Mouse (Mus musculus) kidney, postnatal 0 days (tissue): ENCODE results near the gene Ptprn2. TPM values are rescaled to one million over a fixed set of nuclear protein-coding genes. Genes with fewer than 3 reads are reported as not detected.

Experiments used
- ATAC-seq: fragments of 200-750 bp; cut with Nextera tagmentation; replicated peaks from 2 replicates; pipeline ENCODE4 v1.8.0; 2017; ENCODE audit warnings: low read depth, moderate number of reproducible peaks, moderate TSS enrichment, moderate library complexity; ENCODE audit not compliant: low FRiP score
- DNase-seq: peaks from one replicate; pipeline ENCODE4 v3.0.0-alpha.2; 2016; ENCODE audit warnings: low spot score
- H3K27ac ChIP-seq: fragments of 300-500 bp; sonication (generic); 2 replicates; pipeline ENCODE4 v1.5.1; 2014; ENCODE audit warnings: mild to moderate bottlenecking
- H3K27me3 ChIP-seq: fragments of 300-500 bp; sonication (generic); 2 replicates; pipeline ENCODE4 v1.6.1; 2014; ENCODE audit warnings: low read length, mixed read lengths; ENCODE audit not compliant: insufficient read depth
- H3K36me3 ChIP-seq: fragments of 300-500 bp; sonication (generic); 2 replicates; pipeline ENCODE4 v1.6.1; 2014; ENCODE audit warnings: low read length, mixed read lengths; ENCODE audit not compliant: insufficient read depth
- H3K4me1 ChIP-seq: fragments of 300-500 bp; sonication (generic); replicated peaks from 2 replicates; pipeline ENCODE4 v1.6.1; 2014; ENCODE audit warnings: antibody characterized with exemption, low read length, mixed read lengths; ENCODE audit not compliant: insufficient read depth
- H3K4me2 ChIP-seq: fragments of 300-500 bp; sonication (generic); 2 replicates; pipeline ENCODE4 v1.6.1; 2014; ENCODE audit warnings: mild to moderate bottlenecking, low read length, moderate library complexity, mixed read lengths
- H3K4me3 ChIP-seq: fragments of 300-500 bp; sonication (generic); replicated peaks from 2 replicates; pipeline ENCODE4 v1.5.1; 2014; ENCODE audit warnings: low read depth, low read length
- H3K9ac ChIP-seq: fragments of 300-500 bp; sonication (generic); 2 replicates; pipeline ENCODE4 v1.6.1; 2014; ENCODE audit warnings: low read depth, low read length
- H3K9me3 ChIP-seq: fragments of 300-500 bp; sonication (generic); replicated peaks from 2 replicates; pipeline ENCODE4 v1.6.1; 2016; ENCODE audit warnings: low read length, inconsistent platforms, mixed read lengths
- CTCF ChIP-seq: IDR thresholded peaks from 2 replicates; pipeline ENCODE4 v1.5.1; 2016; ENCODE audit warnings: antibody characterized with exemption, low read depth, mild to moderate bottlenecking, moderate library complexity
- WGBS: fragments of 180-500 bp; shearing (Covaris S2); extraction: QIAGEN DNeasy Blood & Tissue Kit; methylation state at CpG from one replicate; pipeline ENCODE4 v1.1.7; 2014; 5-methylcytosine and 5-hydroxymethylcytosine counted together
- polyA plus RNA-seq: library from polyadenylated mRNA; unstranded; fragments of >200 nt; fragmentation: Nextera tagmentation; extraction: Ambion mirVana; gene quantifications from 2 replicates; pipeline ENCODE4 v1.2.1, GENCODE M21; 2015

Ptprn2 gene
- polyA plus RNA-seq, 1 experiment from 2014 or later = 0.03 TPM

DNA sequence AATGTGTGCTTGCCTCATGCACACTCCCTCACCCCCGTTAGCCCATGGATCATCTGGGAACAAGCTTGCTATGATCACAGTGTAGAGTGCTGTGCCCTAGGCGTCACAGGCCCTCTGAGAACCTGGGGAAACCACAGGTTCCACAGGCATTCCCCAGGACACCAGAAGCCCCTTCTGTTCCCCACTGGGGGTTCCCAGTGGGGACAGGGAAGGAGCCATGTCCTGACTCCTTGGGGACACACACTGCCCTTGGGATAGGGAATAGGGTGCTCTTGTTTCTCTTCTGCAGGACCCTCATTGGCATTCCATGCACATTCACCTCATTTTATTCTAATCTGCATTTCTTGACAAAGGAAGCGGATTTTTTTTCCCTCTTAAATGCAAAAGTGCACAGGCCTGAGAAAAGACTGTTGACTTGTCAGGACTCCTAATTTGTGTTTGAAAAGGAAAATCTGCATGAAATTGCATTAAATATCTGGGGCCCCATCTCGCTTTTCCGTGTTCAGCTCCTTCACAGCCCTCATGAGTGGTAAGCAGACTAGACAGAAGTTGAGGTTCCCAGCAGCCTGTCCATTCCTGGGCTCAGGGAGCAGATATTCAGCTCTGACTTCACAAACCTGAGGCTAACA is 542.9 kb downstream of the Ptprn2 start:
- no peak for TF ChIP-seq CTCF
- no peak for ATAC-seq
- no peak overlapping the region for H3K9ac ChIP-seq
- 76% methylated on average over 5 of the region's 5 CpGs for WGBS
- H3K36me3 ChIP-seq = no peaks in the 10 kb centered on the region
- no peaks in the 10 kb centered on the region for H3K9me3 ChIP-seq
- no peaks in the 10 kb centered on the region for H3K4me1 ChIP-seq
- H3K4me3 ChIP-seq = no peak overlapping the region
- no peak overlapping the region for H3K4me2 ChIP-seq
- H3K27ac ChIP-seq = no peak overlapping the region
- DNase-seq = no peak
- no peaks in the 10 kb centered on the region for H3K27me3 ChIP-seq

DNA sequence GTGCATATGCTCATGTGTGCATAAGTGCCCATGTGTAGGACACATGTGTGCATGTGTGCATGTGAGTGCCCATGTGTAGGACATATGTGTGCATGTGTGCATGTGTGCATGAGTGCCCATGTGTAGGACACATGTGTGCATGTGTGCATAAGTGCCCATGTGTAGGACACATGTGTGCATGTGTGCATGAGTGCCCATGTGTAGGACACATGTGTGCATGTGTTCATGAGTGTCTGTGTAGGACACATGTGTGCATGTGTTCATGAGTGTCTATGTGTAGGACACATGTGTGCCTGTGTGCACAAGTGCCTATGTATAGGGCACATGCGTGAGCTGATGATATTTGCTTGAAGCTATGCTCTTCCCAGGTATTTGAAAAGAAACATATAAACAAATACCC is 547.7 kb downstream of the Ptprn2 start:
- H3K4me2 ChIP-seq = no peak overlapping the region
- 91% methylated on average over 1 of the region's 1 CpGs for WGBS
- no peaks in the 10 kb centered on the region for H3K36me3 ChIP-seq

DNA sequence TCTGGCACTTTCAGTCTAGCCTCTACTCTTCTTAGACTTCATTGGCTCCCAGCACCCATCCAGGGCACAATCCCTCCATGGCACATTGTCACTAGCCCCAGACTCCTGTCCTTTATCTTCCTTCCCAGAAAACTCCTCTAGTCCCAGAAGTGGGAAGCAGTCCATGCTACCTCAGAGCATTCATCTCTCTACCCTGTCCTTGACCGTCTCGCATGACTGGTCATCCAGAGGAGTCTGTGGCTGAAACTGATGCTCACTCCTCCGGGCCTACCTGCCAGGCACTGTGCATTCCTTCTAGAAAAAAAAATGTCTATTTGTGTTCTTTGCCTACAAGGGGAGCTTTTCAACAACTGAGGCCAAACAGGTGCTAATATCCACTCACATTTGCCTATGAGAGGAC is 549.0 kb downstream of the Ptprn2 start:
- Histone ChIP-seq H3K9me3 (no peaks in the 10 kb centered on the region), H3K4me3 (no peak overlapping the region), H3K9ac (no peak overlapping the region), H3K36me3 (no peaks in the 10 kb centered on the region), H3K27me3 (no peaks in the 10 kb centered on the region), H3K4me1 (no peaks in the 10 kb centered on the region), H3K4me2 (no peak overlapping the region), H3K27ac (no peak overlapping the region)
- DNase-seq (no peak), ATAC-seq (no peak; the same call in 1 of the 2 replicates)
- no peak for TF ChIP-seq CTCF
- WGBS = 60% methylated on average over 3 of the region's 3 CpGs

More for the DNA sequence above, 547.7 kb downstream of the Ptprn2 start:
- H3K27ac ChIP-seq = no peak overlapping the region
- no peaks in the 10 kb centered on the region for H3K9me3 ChIP-seq
- no peaks in the 10 kb centered on the region for H3K4me1 ChIP-seq
- H3K9ac ChIP-seq = no peak overlapping the region
- H3K27me3 ChIP-seq = no peaks in the 10 kb centered on the region
- H3K4me3 ChIP-seq = no peak overlapping the region
- ATAC-seq (no peak), DNase-seq (no peak)
- TF ChIP-seq CTCF = no peak

DNA sequence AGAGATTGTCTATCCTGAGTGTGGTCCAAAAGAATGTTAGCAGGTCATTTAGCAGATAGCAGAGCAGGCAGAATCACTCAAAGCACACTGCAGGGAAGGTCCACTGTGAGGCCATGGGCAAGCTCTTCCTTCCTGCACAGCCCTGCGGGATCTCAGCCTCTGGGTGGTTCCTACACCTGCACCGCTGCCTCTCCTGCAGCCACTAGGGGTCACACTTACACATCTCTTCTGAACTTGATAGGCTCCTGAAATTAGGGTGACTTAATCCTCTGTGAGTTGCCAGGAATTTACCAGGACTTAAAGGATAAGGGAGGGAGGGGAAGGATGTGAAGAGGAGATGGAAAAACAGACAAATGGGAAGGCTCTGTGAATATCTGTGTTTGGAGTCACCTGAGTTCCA is 549.7 kb downstream of the Ptprn2 start:
- DNase-seq (peak; percentile 79), ATAC-seq (peak; percentile 74; the same call in 1 of the 2 replicates)
- WGBS = 4% methylated on average over 2 of the region's 2 CpGs
- Histone ChIP-seq H3K27ac (no peak overlapping the region), H3K9ac (no peak overlapping the region), H3K27me3 (no peaks in the 10 kb centered on the region), H3K4me3 (no peak overlapping the region), H3K4me2 (no peak overlapping the region), H3K36me3 (no peaks in the 10 kb centered on the region), H3K4me1 (no peaks in the 10 kb centered on the region), H3K9me3 (no peaks in the 10 kb centered on the region)
- TF ChIP-seq CTCF = peak; percentile 87

DNA sequence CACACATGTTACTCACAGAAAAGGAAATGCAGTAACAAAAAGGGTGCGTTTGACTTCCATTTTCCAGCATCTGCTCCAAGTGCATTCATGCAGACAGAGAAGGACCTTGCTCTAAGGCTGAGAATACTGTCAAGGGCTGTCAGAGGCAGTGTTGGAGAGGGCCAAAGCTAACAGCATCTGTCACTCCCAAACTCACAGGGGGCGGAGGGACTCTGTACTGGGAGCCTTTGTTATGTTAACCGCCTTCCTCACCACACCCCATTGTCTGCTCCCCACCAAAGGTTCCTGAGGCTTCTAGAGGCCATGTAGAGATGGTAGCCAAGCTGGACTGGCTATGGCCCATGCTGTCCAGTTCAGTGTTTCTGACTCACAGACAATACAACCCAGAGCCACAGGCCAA is 553.9 kb downstream of the Ptprn2 start:
- H3K9ac ChIP-seq = no peak overlapping the region
- no peaks in the 10 kb centered on the region for H3K27me3 ChIP-seq
- H3K27ac ChIP-seq = no peak overlapping the region
- no peaks in the 10 kb centered on the region for H3K36me3 ChIP-seq
- no peak for ATAC-seq
- 36% methylated on average over 3 of the region's 3 CpGs for WGBS
- TF ChIP-seq CTCF = no peak
- H3K4me3 ChIP-seq = no peak overlapping the region
- no peak overlapping the region for H3K4me2 ChIP-seq
- H3K4me1 ChIP-seq = no peaks in the 10 kb centered on the region
- no peak for DNase-seq
- H3K9me3 ChIP-seq = no peaks in the 10 kb centered on the region

DNA sequence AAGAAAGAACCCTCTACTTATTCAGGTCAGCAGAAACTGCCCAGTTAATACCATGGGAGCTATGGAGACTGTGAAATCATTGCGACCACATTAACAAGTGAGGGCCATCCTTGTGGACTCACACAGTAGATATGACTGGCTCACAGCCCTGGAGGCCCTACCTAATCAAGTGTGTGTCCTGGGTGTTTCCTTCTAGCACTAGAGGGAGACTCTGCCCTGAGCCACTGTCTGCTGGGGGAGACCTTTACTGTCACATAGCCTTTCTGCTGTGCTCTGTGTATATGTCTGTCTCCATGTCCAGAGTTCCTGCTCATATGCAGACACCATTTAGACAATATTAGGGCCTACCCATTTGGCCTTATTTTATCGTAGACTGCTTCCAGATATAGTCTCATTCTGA is 555.9 kb downstream of the Ptprn2 start:
- DNase-seq = no peak
- Histone ChIP-seq H3K4me1 (no peaks in the 10 kb centered on the region), H3K27ac (no peak overlapping the region), H3K4me3 (no peak overlapping the region), H3K9me3 (no peaks in the 10 kb centered on the region), H3K27me3 (no peaks in the 10 kb centered on the region), H3K9ac (no peak overlapping the region), H3K4me2 (no peak overlapping the region), H3K36me3 (no peaks in the 10 kb centered on the region)
- TF ChIP-seq CTCF = peak; percentile 9; the same call in 1 of the 2 replicates
- 97% methylated on average over 2 of the region's 2 CpGs for WGBS
- no peak for ATAC-seq

DNA sequence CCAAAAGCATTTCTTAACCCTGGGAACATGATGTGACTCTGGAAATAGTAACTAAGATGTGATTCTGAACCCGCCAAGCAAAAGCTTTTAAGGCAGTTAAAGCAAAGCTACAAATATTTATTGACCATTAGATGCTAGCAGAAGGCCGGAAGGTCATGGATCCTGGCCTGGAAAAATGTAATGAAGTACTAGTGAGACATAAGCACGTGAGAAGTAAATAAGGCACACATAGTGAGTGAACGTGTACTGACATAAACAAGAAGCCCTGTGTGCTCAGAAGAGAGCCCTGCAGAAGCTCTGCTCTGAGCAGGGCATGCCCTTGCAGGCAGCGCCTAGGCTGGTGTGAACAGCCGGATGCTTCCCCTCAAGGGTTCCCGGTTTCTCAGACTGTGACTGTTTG is 557.2 kb downstream of the Ptprn2 start:
- H3K36me3 ChIP-seq = no peaks in the 10 kb centered on the region
- no peaks in the 10 kb centered on the region for H3K9me3 ChIP-seq
- H3K4me2 ChIP-seq = no peak overlapping the region
- ATAC-seq (no peak), DNase-seq (no peak)
- WGBS = 83% methylated on average over 7 of the region's 7 CpGs
- TF ChIP-seq CTCF = no peak
- H3K4me1 ChIP-seq = no peaks in the 10 kb centered on the region
- H3K9ac ChIP-seq = no peak overlapping the region
- no peaks in the 10 kb centered on the region for H3K27me3 ChIP-seq
- no peak overlapping the region for H3K27ac ChIP-seq
- H3K4me3 ChIP-seq = no peak overlapping the region
